Mouse (Mus musculus) heart, postnatal 0 days (tissue): ENCODE results near the gene Kndc1. TPM values are rescaled to one million over a fixed set of nuclear protein-coding genes. Genes with fewer than 3 reads are reported as not detected.

Experiments
- ATAC-seq: fragments of 200-750 bp; cut with Nextera tagmentation; 2 replicates; pipeline ENCODE4 v1.8.0; 2017; ENCODE audit warnings: low read depth, moderate number of reproducible peaks, moderate library complexity; ENCODE audit not compliant: insufficient read depth
- DNase-seq: peaks from one replicate; pipeline ENCODE4 v3.0.0-alpha.2; 2016; ENCODE audit warnings: low spot score
- H3K27ac ChIP-seq: fragments of 300-500 bp; sonication (generic); 2 replicates; pipeline ENCODE4 v1.5.1; 2014; ENCODE audit warnings: low read depth, mild to moderate bottlenecking
- H3K27me3 ChIP-seq: fragments of 300-500 bp; sonication (generic); 2 replicates; pipeline ENCODE4 v1.6.1; 2014; ENCODE audit warnings: low read length, mixed read lengths; ENCODE audit not compliant: control insufficient read depth, insufficient read depth
- H3K36me3 ChIP-seq: fragments of 300-500 bp; sonication (generic); replicated peaks from 2 replicates; pipeline ENCODE4 v1.6.1; 2014; ENCODE audit warnings: low read length, mixed read lengths; ENCODE audit not compliant: control insufficient read depth, insufficient read depth
- H3K4me1 ChIP-seq: fragments of 300-500 bp; sonication (generic); 2 replicates; pipeline ENCODE4 v1.6.1; 2014; ENCODE audit warnings: antibody characterized with exemption; ENCODE audit not compliant: control insufficient read depth, insufficient read depth
- H3K4me2 ChIP-seq: fragments of 300-500 bp; sonication (generic); 2 replicates; pipeline ENCODE4 v1.6.1; 2014; ENCODE audit warnings: low read depth, mild to moderate bottlenecking, low read length, moderate library complexity
- H3K4me3 ChIP-seq: fragments of 300-500 bp; sonication (generic); 2 replicates; pipeline ENCODE4 v1.5.1; 2014; ENCODE audit warnings: low read depth, low read length
- H3K9ac ChIP-seq: fragments of 300-500 bp; sonication (generic); replicated peaks from 2 replicates; pipeline ENCODE4 v1.6.1; 2014; ENCODE audit warnings: low read depth, low read length, mixed read lengths
- H3K9me3 ChIP-seq: fragments of 300-500 bp; sonication (generic); replicated peaks from 2 replicates; pipeline ENCODE4 v1.6.1; 2016; ENCODE audit warnings: low read length; ENCODE audit not compliant: control insufficient read depth
- CTCF ChIP-seq: IDR thresholded peaks from 2 replicates; pipeline ENCODE4 v1.5.1; 2016; ENCODE audit warnings: antibody characterized with exemption, control low read depth, low read depth
- EP300 ChIP-seq: IDR thresholded peaks from 2 replicates; pipeline ENCODE4 v1.6.1; 2016; ENCODE audit warnings: antibody characterized with exemption, low read depth
- WGBS: fragments of 180-500 bp; shearing (Covaris S2); extraction: QIAGEN DNeasy Blood & Tissue Kit; methylation state at CpG from one replicate; pipeline ENCODE4 v1.1.7; 2014; 5-methylcytosine and 5-hydroxymethylcytosine counted together
- polyA plus RNA-seq: library from polyadenylated mRNA; unstranded; fragments of >200 nt; fragmentation: Nextera tagmentation; extraction: Ambion mirVana; gene quantifications from 2 replicates; pipeline ENCODE4 v1.2.1, GENCODE M21; 2015
- total RNA-seq: library from RNA; depleted of rRNA; stranded (reverse); fragments of >200 nt; gene quantifications from 2 replicates; pipeline ENCODE4 v1.2.3, GENCODE M21; 2014; ENCODE audit warnings: low replicate concordance

The Kndc1 gene
- total and polyA plus RNA-seq, 2 experiments from 2014 or later: not detected

DNA sequence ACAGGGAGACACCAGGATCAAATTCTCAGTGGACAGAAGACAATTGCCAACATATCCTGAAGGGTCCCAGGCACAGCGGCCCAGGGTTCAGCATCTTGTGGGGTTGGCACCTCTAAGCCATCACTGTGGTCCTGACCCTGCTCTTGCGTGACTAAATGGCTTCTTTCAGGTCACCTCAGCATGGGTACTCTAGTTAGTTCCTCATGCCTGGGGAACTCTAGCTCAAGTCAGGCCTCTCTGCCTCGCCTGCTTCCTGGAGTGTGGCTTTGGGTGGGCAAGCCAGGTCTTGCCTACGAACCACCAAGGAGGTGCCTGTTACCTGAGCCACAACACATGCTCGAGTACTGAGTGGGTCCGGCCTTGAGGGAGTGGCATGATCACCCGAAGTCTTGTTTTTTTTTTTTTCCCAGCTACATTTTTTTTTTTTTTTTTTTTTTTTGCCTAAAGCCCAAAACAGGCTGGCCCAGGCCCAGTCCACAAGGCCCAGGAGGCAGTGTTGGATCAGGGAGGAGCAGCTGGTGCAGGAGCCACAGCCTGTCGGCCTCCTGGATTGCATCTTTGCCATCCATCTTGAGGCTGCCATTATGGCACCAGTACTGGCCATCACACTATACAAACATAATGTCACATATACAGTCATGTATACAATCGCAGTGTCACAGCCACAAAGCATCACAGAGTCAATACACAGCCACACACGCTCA, 75.9 kb downstream of the Kndc1 start:
- no peak for TF ChIP-seq EP300
- Histone ChIP-seq H3K4me3 (no peak overlapping the region), H3K4me1 (peaks cover 3% of the 10 kb centered on the region; the same call in 1 of the 2 replicates), H3K27me3 (peaks cover 5% of the 10 kb centered on the region; the same call in 1 of the 2 replicates), H3K4me2 (no peak overlapping the region), H3K9me3 (no peaks in the 10 kb centered on the region), H3K27ac (no peak overlapping the region), H3K9ac (no peak overlapping the region), H3K36me3 (no peaks in the 10 kb centered on the region)
- DNase-seq (no peak), ATAC-seq (no peak)
- WGBS: 77% methylated on average over 10 of the region's 10 CpGs

DNA sequence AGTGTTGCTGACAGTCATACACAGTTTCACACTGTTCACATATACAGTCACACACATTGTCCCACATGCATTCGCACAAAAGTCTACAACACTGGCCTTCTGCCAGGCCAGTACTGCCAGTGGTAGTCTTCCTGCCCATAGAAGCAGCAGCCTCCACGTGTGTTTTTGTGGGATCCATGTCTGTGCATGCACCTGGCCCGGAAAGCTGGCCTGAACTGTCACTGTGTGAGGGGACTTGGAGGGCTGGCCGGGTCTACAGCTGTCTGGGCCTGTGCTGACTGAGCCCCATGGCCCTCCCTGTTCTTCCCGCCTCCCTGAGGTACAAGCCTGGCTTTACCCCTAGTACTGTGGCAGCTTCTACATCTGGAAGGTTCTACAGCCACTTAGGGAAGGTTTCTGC, 76.5 kb downstream of the Kndc1 start:
- Histone ChIP-seq H3K9me3 (no peaks in the 10 kb centered on the region), H3K27me3 (peaks cover 5% of the 10 kb centered on the region; the same call in 1 of the 2 replicates), H3K4me1 (peaks cover 3% of the 10 kb centered on the region; the same call in 1 of the 2 replicates), H3K27ac (no peak overlapping the region), H3K4me3 (no peak overlapping the region), H3K36me3 (no peaks in the 10 kb centered on the region), H3K9ac (no peak overlapping the region), H3K4me2 (no peak overlapping the region)
- TF ChIP-seq CTCF (no peak), EP300 (no peak)
- DNase-seq (no peak), ATAC-seq (no peak)
- 68% methylated on average over 5 of the region's 5 CpGs for WGBS

DNA sequence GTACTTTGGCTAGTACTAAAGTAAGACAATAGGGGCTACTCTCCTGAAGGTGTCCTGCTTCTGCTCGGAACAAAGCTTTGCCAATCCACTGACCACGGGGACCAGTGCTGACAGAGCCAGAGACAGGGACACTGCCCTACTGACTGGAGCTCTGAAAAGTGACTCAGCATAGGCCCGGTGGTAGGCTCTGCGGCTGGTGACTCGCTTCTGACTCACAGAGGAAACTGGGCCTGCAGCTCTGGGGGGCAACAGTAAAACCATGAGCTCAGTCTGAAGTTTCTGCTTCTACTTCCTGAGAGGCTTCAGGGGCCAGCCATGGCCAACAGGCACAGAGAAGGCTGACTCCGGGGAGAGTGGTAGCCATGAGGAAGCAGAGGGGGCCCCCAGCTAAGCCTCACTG, 76.9 kb downstream of the Kndc1 start:
- 48% methylated on average over 6 of the region's 6 CpGs for WGBS
- ATAC-seq: no peak
- peaks cover 5% of the 10 kb centered on the region; the same call in 1 of the 2 replicates for H3K27me3 ChIP-seq

DNA sequence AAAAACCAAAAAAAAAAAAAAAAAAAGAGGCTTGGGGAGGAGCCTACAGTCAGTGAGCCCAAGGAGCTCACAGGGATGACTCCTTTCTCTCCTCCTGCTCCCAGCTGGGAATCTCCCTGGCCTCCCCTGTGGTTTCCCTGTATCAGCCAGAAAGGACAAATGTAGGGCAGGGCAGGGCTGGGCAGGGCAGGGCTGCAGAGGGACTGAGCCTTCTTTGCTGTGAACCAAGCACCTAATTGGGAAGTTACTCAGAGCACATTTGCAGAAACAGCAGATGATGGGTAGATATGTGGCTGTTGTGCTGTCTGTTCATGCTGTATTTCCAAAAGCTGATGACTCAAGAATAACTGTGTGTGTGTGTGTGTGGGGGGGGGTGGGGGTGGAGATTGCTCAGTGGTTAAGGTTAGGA, 78.4 kb downstream of the Kndc1 start:
- Histone ChIP-seq H3K27me3 (peaks cover 5% of the 10 kb centered on the region; the same call in 1 of the 2 replicates), H3K4me1 (peaks cover 3% of the 10 kb centered on the region; the same call in 1 of the 2 replicates), H3K9me3 (no peaks in the 10 kb centered on the region), H3K27ac (no peak overlapping the region), H3K4me2 (no peak overlapping the region), H3K9ac (no peak overlapping the region), H3K4me3 (no peak overlapping the region), H3K36me3 (no peaks in the 10 kb centered on the region)
- TF ChIP-seq CTCF: no peak
- TF ChIP-seq EP300: no peak
- DNase-seq (no peak), ATAC-seq (no peak)

More for the DNA sequence above, 76.9 kb downstream of the Kndc1 start:
- Histone ChIP-seq H3K4me1 (peaks cover 3% of the 10 kb centered on the region; the same call in 1 of the 2 replicates), H3K4me3 (no peak overlapping the region), H3K9me3 (no peaks in the 10 kb centered on the region), H3K36me3 (no peaks in the 10 kb centered on the region), H3K9ac (no peak overlapping the region), H3K27ac (no peak overlapping the region), H3K4me2 (no peak overlapping the region)
- DNase-seq: no peak
- TF ChIP-seq CTCF (no peak), EP300 (no peak)

DNA sequence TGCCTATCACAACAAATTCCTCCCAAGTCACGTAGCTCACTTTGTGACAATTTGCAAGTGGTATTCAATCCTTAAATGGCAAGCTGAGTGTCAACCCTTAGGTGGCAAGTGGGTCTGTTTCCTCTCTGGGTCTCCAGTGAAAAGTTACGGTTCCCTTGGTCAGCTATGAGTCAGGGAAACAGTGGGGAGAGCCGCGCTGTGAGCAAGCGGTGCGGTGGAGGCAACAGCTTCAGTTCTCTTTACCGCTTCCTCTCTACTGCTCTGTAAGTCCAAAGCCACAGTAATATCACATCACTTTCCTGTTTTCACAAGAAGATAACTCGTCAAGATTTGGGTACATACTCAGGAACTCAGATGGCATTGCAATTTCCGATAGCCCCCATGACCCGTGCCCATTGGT, 79.8 kb downstream of the Kndc1 start:
- no peaks in the 10 kb centered on the region for H3K36me3 ChIP-seq
- no peaks in the 10 kb centered on the region for H3K9me3 ChIP-seq
- no peak for ATAC-seq
- TF ChIP-seq EP300: no peak
- no peak for TF ChIP-seq CTCF
- no peak overlapping the region for H3K4me2 ChIP-seq
- no peaks in the 10 kb centered on the region for H3K27me3 ChIP-seq
- no peak overlapping the region for H3K9ac ChIP-seq
- H3K4me3 ChIP-seq: no peak overlapping the region
- H3K27ac ChIP-seq: no peak overlapping the region
- WGBS: 62% methylated on average over 10 of the region's 10 CpGs
- no peak for DNase-seq
- peaks cover 15% of the 10 kb centered on the region for H3K4me1 ChIP-seq

DNA sequence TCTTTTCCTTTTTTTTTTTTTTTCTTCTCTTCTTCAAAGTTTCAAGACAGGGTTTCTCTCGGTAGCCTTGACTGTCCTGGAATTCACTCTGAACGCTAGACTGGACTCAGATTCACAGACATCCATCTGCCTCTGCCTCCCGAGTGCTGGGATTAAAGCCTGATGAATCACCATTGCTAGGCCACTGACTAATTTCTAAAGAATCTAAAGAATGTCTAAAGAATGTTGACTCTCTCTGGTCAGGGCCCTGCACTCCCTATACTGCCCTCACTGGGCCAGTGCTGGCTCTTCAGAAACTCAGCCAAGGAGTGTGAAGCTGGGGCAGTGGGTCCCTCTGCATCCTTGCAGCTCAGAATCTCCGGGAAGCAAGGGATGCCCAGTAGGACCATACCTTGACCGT, 81.0 kb downstream of the Kndc1 start:
- H3K9me3 ChIP-seq: no peaks in the 10 kb centered on the region
- 52% methylated on average over 5 of the region's 5 CpGs for WGBS

More for the DNA sequence above, 81.0 kb downstream of the Kndc1 start:
- Histone ChIP-seq H3K4me2 (no peak overlapping the region), H3K36me3 (no peaks in the 10 kb centered on the region), H3K27me3 (no peaks in the 10 kb centered on the region), H3K9ac (no peak overlapping the region), H3K4me3 (no peak overlapping the region), H3K4me1 (peaks cover 15% of the 10 kb centered on the region), H3K27ac (no peak overlapping the region)
- TF ChIP-seq EP300 (no peak), CTCF (no peak)
- ATAC-seq (no peak), DNase-seq (no peak)
